Mouse (Mus musculus) forebrain, embryonic 13.5 days (tissue): ENCODE measurements around the gene Ankrd33. TPM values are rescaled to one million over a fixed set of nuclear protein-coding genes. Genes with fewer than 3 reads are reported as not detected.

Source experiments
- ATAC-seq: fragments of 200-750 bp; cut with Nextera tagmentation; 2 replicates; pipeline ENCODE4 v1.8.0; 2017
- H3K27ac ChIP-seq: fragments of 300-500 bp; sonication (generic); 2 replicates; pipeline ENCODE4 v1.5.1; 2015; ENCODE audit warnings: inconsistent platforms, mild to moderate bottlenecking, moderate library complexity
- H3K27me3 ChIP-seq: fragments of 300-500 bp; sonication (generic); 2 replicates; pipeline ENCODE4 v1.6.1; 2015; ENCODE audit warnings: mild to moderate bottlenecking, inconsistent platforms
- H3K36me3 ChIP-seq: fragments of 300-500 bp; sonication (generic); 2 replicates; pipeline ENCODE4 v1.6.1; 2015; ENCODE audit warnings: mild to moderate bottlenecking, inconsistent platforms; ENCODE audit not compliant: poor library complexity, severe bottlenecking
- H3K4me1 ChIP-seq: fragments of 300-500 bp; sonication (generic); 2 replicates; pipeline ENCODE4 v1.6.1; 2015; ENCODE audit warnings: inconsistent platforms
- H3K4me2 ChIP-seq: fragments of 300-500 bp; sonication (generic); 2 replicates; pipeline ENCODE4 v1.6.1; 2015; ENCODE audit warnings: inconsistent platforms, mild to moderate bottlenecking, moderate library complexity
- H3K4me3 ChIP-seq: fragments of 300-500 bp; sonication (generic); 2 replicates; pipeline ENCODE4 v1.5.1; 2015; ENCODE audit warnings: mild to moderate bottlenecking, inconsistent platforms
- H3K9ac ChIP-seq: fragments of 300-500 bp; sonication (generic); 2 replicates; pipeline ENCODE4 v1.6.1; 2015; ENCODE audit warnings: mild to moderate bottlenecking, inconsistent platforms
- H3K9me3 ChIP-seq: fragments of 300-500 bp; sonication (generic); replicated peaks from 2 replicates; pipeline ENCODE4 v1.6.1; 2016; ENCODE audit warnings: inconsistent platforms
- WGBS: fragments of 180-500 bp; shearing (Covaris S2); methylation state at CpG from one replicate; pipeline ENCODE4 v1.1.7; 2015; 5-methylcytosine and 5-hydroxymethylcytosine counted together
- polyA plus RNA-seq: library from polyadenylated mRNA; unstranded; fragments of >200 nt; fragmentation: Nextera tagmentation; extraction: Ambion mirVana; gene quantifications from 2 replicates; pipeline ENCODE4 v1.2.1, GENCODE M21; 2015

Ankrd33 gene
- polyA plus RNA-seq, 1 experiment from 2014 or later = not detected

- Histone ChIP-seq H3K27me3 (peaks cover 3% of the 10 kb centered on the region; the same call in 1 of the 2 replicates), H3K4me1 (peaks cover 22% of the 10 kb centered on the region), H3K36me3 (no peaks in the 10 kb centered on the region), H3K9ac (no peak overlapping the region), H3K9me3 (no peaks in the 10 kb centered on the region), H3K27ac (no peak overlapping the region), H3K4me2 (no peak overlapping the region), H3K4me3 (no peak overlapping the region)
- WGBS = 92% methylated on average over 8 of the region's 8 CpGs
- no peak for ATAC-seq
Measured at GRCm38 (mm10) chr15:101091551-101091950, 24.0 kb upstream of the Ankrd33 start.

- 25% methylated on average over 14 of the region's 14 CpGs for WGBS
- H3K27ac ChIP-seq = peak overlapping the region; percentile 22; the same call in 1 of the 2 replicates
- peaks cover 3% of the 10 kb centered on the region; the same call in 1 of the 2 replicates for H3K27me3 ChIP-seq
- no peaks in the 10 kb centered on the region for H3K9me3 ChIP-seq
- H3K36me3 ChIP-seq = no peaks in the 10 kb centered on the region
- H3K4me3 ChIP-seq = no peak overlapping the region
- peak overlapping the region; percentile 43 for H3K4me2 ChIP-seq
- 0 out of 2 replicates have a peak overlapping the region, but pooled peaks have one; percentile 28 for H3K9ac ChIP-seq
- ATAC-seq = peak; percentile 44; the same call in 1 of the 2 replicates
- H3K4me1 ChIP-seq = peaks cover 22% of the 10 kb centered on the region
Measured at GRCm38 (mm10) chr15:101092121-101092828, 23.3 kb upstream of the Ankrd33 start.

GRCm38 (mm10) chr15:101092829-101093648 is 22.5 kb upstream of the Ankrd33 start:
- Histone ChIP-seq H3K4me3 (no peak overlapping the region; the same call in 1 of the 2 replicates), H3K4me2 (peak overlapping the region; percentile 43), H3K27me3 (peaks cover 3% of the 10 kb centered on the region; the same call in 1 of the 2 replicates), H3K36me3 (no peaks in the 10 kb centered on the region), H3K9ac (0 out of 2 replicates have a peak overlapping the region, but pooled peaks have one; percentile 28), H3K9me3 (no peaks in the 10 kb centered on the region), H3K4me1 (peaks cover 28% of the 10 kb centered on the region), H3K27ac (peak overlapping the region; percentile 22; the same call in 1 of the 2 replicates)
- 11% methylated on average over 25 of the region's 25 CpGs for whole genome bisulfite sequencing
- ATAC-seq = peak; percentile 94

GRCm38 (mm10) chr15:101093988-101094387 is 21.6 kb upstream of the Ankrd33 start:
- no peaks in the 10 kb centered on the region for H3K9me3 ChIP-seq
- H3K27me3 ChIP-seq = peaks cover 5% of the 10 kb centered on the region; the same call in 1 of the 2 replicates
- H3K4me3 ChIP-seq = no peak overlapping the region
- H3K4me2 ChIP-seq = no peak overlapping the region
- H3K27ac ChIP-seq = no peak overlapping the region; the same call in 1 of the 2 replicates
- H3K36me3 ChIP-seq = no peaks in the 10 kb centered on the region
- no peak for ATAC-seq
- 41% methylated on average over 6 of the region's 6 CpGs for WGBS
- no peak overlapping the region for H3K9ac ChIP-seq
- H3K4me1 ChIP-seq = peaks cover 33% of the 10 kb centered on the region

- H3K36me3 ChIP-seq = no peaks in the 10 kb centered on the region
- H3K27ac ChIP-seq = no peak overlapping the region
- WGBS = 61% methylated on average over 9 of the region's 9 CpGs
- H3K4me3 ChIP-seq = no peak overlapping the region
- no peak overlapping the region for H3K4me2 ChIP-seq
- no peaks in the 10 kb centered on the region for H3K9me3 ChIP-seq
- peaks cover 13% of the 10 kb centered on the region; the same call in 1 of the 2 replicates for H3K27me3 ChIP-seq
- ATAC-seq = no peak
- H3K4me1 ChIP-seq = peaks cover 33% of the 10 kb centered on the region
- no peak overlapping the region for H3K9ac ChIP-seq
Measured at GRCm38 (mm10) chr15:101094979-101095378, 20.6 kb upstream of the Ankrd33 start.

- 75% methylated on average over 3 of the region's 3 CpGs for WGBS
- no peak for ATAC-seq
- peaks cover 33% of the 10 kb centered on the region for H3K4me1 ChIP-seq
Measured at GRCm38 (mm10) chr15:101095392-101095791, 20.2 kb upstream of the Ankrd33 start.

GRCm38 (mm10) chr15:101097985-101098651 is 17.4 kb upstream of the Ankrd33 start:
- 3% methylated on average over 28 of the region's 28 CpGs for WGBS
- Histone ChIP-seq H3K27ac (no peak overlapping the region), H3K4me1 (peaks cover 21% of the 10 kb centered on the region), H3K36me3 (no peaks in the 10 kb centered on the region), H3K27me3 (peaks cover 10% of the 10 kb centered on the region; the same call in 1 of the 2 replicates), H3K9me3 (no peaks in the 10 kb centered on the region), H3K4me3 (0 out of 2 replicates have a peak overlapping the region, but pooled peaks have one; percentile 1), H3K4me2 (peak overlapping the region; percentile 47), H3K9ac (0 out of 2 replicates have a peak overlapping the region, but pooled peaks have one; percentile 22)
- peak; percentile 33; the same call in 1 of the 2 replicates for ATAC-seq

More at GRCm38 (mm10) chr15:101095392-101095791, 20.2 kb upstream of the Ankrd33 start:
- Histone ChIP-seq H3K27me3 (peaks cover 13% of the 10 kb centered on the region; the same call in 1 of the 2 replicates), H3K9ac (no peak overlapping the region), H3K4me2 (no peak overlapping the region), H3K9me3 (no peaks in the 10 kb centered on the region), H3K27ac (no peak overlapping the region), H3K36me3 (no peaks in the 10 kb centered on the region), H3K4me3 (no peak overlapping the region)

GRCm38 (mm10) chr15:101100996-101101395 is 14.6 kb upstream of the Ankrd33 start:
- peaks cover 10% of the 10 kb centered on the region; the same call in 1 of the 2 replicates for H3K27me3 ChIP-seq
- H3K9me3 ChIP-seq = no peaks in the 10 kb centered on the region
- peaks cover 14% of the 10 kb centered on the region for H3K4me1 ChIP-seq
- no peaks in the 10 kb centered on the region for H3K36me3 ChIP-seq
- WGBS = 84% methylated on average over 3 of the region's 3 CpGs
- ATAC-seq = no peak
- no peak overlapping the region for H3K27ac ChIP-seq
- H3K4me3 ChIP-seq = no peak overlapping the region
- no peak overlapping the region for H3K4me2 ChIP-seq
- H3K9ac ChIP-seq = no peak overlapping the region

GRCm38 (mm10) chr15:101103605-101104304 is 11.8 kb upstream of the Ankrd33 start:
- H3K36me3 ChIP-seq = no peaks in the 10 kb centered on the region

GRCm38 (mm10) chr15:101105496-101105994 is 10.0 kb upstream of the Ankrd33 start:
- H3K4me3 ChIP-seq = no peak overlapping the region
- peaks cover 3% of the 10 kb centered on the region; the same call in 1 of the 2 replicates for H3K4me1 ChIP-seq
- 0 out of 2 replicates have a peak, but pooled peaks have one; percentile 24 for ATAC-seq
- H3K9me3 ChIP-seq = no peaks in the 10 kb centered on the region
- H3K9ac ChIP-seq = no peak overlapping the region
- H3K27ac ChIP-seq = no peak overlapping the region
- H3K4me2 ChIP-seq = peak overlapping the region; percentile 16; the same call in 1 of the 2 replicates
- H3K36me3 ChIP-seq = no peaks in the 10 kb centered on the region
- 16% methylated on average over 12 of the region's 12 CpGs for WGBS
- H3K27me3 ChIP-seq = no peaks in the 10 kb centered on the region

More at GRCm38 (mm10) chr15:101103605-101104304, 11.8 kb upstream of the Ankrd33 start:
- Histone ChIP-seq H3K4me2 (no peak overlapping the region), H3K27me3 (peaks cover 10% of the 10 kb centered on the region; the same call in 1 of the 2 replicates), H3K9ac (no peak overlapping the region), H3K4me1 (peaks cover 3% of the 10 kb centered on the region; the same call in 1 of the 2 replicates), H3K9me3 (no peaks in the 10 kb centered on the region), H3K27ac (no peak overlapping the region), H3K4me3 (no peak overlapping the region)
- WGBS = 91% methylated on average over 9 of the region's 9 CpGs
- ATAC-seq = no peak
